Mouse (Mus musculus) left cerebral cortex, adult 18-20 months (tissue): Measurements from ENCODE around the gene Hist1h2ak. TPM values are rescaled to one million over a fixed set of nuclear protein-coding genes. Genes with fewer than 3 reads are reported as not detected.

ENCODE experiments used
- DNase-seq, 2 experiments: peaks; one replicate each; pipeline ENCODE4 v3.0.0; 2021 to 2022; ENCODE audit warnings: low spot score in 2 of 2, mixed read lengths in 1 of 2
- total RNA-seq, 2 experiments: library from RNA; stranded (reverse); gene quantifications; 2 replicates each; pipeline ENCODE4 v1.2.3; 2021

The Hist1h2ak gene
- total RNA-seq, 2 experiments from 2014 or later, result 10.2 to 19.7 TPM

DNA sequence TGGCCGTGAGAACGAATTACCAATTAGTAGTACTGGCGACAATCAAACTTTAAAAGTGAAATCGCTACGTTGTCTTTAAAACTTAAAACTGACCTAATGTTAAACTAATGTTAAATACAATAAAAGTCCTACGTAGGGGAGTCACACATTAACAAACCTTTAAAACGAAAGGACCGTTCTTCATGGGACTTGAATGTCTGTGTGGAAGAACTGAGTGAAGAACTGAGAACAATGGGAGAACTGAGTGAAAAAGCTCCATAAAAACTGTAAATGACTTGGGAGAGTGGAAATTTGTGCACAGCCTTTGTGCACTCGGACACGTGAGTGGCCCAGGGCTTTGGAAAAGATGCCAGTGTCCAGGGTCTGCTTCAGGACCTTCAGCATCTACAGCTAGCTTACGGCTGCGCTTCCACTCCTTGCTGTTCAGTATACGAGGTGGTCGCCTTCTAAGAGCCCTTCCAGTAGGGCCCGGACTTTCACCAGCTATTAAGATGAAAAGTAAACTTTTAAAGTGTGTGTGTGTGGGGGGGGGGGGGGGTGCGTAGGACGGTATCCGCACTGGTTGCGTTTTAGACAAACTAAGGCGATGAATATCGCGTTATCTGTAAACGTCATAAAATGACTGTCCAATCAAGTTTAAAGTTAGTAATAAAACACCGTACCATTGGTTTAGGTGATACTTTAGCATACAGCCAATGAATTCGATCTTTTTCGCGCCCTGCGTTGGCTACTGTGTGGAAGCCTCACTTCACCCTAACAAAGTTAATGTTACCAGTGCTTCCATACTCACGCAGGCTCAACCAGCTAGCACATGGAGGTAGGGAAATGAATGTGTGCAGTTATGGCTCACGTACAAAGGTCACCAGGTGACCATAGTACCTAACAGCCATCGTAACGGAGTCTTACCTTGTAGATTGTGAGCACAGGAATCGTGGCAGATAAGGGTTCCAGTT, 25.5 kb upstream of the Hist1h2ak start:
- peak; percentile 49 to 60 for DNase-seq

DNA sequence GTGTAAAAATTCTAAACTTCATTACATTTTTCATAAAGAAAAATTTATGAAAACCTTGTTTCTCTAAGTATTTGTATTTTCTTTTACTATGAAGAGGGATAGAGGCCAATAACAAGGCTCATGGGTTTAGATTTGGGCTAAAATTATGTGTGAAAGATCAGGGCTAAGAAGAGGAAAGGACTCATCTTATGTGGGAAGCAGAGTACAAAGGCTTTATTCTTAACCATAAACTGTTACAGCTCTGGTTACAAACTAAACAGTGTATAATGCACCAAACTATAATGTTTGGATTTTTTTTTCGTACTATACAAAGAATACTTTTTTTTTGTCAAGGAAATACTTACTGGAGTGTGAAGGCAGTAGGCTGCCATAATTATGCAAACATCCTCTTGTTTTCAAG, 2.1 kb upstream of the Hist1h2ak start:
- DNase-seq, result no peak

DNA sequence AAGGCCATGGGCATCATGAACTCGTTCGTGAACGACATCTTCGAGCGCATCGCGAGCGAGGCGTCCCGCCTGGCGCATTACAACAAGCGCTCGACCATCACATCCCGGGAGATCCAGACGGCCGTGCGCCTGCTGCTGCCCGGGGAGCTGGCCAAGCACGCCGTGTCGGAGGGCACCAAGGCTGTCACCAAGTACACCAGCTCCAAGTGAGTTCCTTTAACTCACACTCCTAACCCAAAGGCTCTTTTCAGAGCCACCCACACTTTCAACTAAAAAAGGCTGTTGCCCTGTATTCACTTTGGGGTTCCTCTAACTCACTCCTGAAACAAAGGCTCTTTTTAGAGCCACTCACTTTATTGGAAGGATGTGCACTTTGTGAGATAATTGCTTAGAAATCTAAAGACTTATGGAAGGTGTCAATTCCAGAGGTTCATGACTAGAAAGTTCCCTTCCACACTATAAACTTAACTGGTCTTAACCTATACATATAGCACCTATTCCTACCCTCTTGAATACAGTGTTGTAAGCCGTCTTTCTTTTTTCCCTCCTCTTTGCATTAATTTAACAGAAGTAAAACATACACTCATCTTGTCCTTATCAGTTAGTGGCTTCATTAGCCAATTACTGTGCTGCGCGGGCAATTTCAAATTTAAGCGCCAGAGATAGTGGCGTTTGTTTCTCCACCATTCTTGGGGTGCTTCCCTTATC, 821 bp upstream of the Hist1h2ak start:
- DNase-seq, result peak; percentile 17 to 42

DNA sequence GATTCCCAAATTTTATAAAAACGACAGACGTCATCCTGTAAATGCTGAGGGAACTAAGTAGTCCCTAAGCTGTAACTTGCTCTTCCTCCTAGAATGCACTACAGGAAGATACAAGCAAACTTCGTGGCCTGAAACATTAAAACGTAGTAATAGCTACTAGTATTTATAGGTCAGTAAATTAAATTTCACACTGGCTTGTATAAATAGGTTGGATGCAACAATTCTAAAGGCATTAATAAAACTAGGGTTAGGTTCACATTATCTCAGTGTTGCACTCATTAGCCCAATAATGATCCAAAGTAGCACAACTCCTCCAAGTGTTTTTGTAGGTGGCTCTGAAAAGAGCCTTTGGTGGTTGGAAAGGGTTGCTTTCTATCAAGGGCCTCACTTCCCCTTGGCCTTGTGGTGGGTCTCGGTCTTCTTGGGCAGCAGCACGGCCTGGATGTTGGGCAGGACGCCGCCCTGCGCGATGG, 540 bp downstream of the Hist1h2ak start:
- DNase-seq, result no peak

DNA sequence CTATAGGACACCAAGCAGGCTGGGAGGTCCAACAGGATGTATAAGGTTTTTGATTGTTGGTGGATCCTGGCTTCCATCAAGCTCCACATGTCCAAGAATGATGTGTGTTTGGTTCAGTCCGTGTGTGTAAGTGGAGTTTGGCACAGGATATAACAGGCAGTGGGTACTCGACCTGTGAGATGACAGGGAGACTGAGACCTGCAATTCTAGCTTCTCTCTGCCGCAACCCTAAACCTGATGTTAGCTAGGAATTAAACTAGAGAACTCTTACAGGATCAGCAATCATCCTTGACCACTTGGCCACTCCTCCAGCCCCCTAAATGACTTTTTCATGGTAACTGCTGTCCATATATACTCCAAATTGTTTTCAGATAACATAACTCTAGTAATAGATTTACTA, 1.3 kb downstream of the Hist1h2ak start:
- no peak for DNase-seq

DNA sequence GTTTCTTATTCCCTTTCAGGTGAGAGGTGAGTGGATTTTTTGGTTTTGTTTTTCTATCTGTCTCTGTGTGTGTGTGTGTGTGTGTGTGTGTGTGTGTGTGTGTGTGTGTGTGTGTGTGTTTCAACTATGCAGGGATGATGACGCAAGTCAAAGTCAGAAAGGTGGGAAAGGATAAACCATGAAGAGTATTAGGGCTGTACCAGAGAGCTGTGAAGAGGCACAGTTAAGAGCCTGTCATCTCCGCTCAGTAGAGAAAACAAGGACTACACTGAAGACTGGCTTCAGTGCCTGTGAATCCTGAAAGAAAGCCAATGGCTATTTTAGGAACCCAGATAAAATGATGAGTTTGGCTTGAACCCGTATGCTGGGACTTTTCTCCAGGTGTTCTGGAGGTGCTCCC, 1.8 kb downstream of the Hist1h2ak start:
- DNase-seq, result no peak

DNA sequence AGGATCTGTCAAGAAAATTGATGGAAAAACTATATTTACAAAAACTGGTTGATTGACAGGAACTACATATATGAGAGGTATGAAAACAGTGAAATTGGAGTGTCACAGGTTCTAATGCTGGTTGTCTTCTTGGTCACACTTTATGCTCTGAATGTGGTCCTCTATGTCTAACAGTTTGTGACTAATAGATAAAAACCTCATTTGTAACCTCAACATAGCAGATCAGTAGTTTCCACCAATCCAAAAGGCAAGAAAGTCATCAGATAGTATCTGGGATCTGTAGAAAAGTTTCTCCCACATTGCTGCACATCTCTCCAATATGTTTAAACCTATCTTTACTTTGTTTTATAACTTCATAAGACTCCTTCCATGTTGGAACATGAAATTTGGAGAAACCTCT, 2.2 kb downstream of the Hist1h2ak start:
- no peak for DNase-seq

DNA sequence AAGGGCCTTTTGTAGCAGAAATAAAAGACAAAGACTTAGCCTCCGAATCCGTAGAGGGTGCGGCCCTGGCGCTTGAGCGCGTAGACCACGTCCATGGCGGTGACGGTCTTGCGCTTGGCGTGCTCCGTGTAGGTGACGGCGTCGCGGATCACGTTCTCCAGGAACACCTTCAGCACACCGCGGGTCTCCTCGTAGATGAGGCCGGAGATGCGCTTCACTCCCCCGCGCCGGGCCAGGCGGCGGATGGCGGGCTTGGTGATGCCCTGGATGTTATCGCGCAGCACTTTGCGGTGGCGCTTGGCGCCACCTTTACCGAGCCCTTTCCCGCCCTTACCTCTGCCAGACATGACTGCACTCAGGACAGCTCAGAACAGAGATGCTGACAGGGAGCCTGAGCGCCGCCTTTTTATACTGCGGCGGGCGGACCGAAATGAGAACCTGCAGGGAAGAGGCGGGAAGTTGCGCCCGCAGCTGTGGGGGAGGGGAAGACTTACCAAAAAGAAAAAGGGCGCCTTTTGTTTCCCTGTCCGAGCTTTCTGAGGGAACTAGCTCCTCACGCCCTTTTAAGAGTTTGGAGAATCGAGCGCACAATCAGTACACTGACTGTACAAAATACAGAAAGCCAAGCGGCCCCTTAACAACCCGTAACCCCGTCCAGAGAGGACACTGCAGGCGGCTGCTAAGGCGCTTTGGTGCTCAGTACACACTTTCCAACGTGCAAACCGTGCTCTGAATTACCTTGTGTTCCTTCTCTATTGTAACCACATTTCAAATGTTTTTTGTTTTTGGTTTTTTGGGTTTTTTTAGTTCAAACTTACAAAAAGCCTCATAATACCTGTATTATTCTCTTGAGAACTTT, 3.2 kb downstream of the Hist1h2ak start, which contains the start of gene Hist1h4k:
Gene Hist1h4k, minus strand, starts transcription at position 347 of the 859 bp plus-strand sequence.
- peak; percentile 88 to 94 for DNase-seq

DNA sequence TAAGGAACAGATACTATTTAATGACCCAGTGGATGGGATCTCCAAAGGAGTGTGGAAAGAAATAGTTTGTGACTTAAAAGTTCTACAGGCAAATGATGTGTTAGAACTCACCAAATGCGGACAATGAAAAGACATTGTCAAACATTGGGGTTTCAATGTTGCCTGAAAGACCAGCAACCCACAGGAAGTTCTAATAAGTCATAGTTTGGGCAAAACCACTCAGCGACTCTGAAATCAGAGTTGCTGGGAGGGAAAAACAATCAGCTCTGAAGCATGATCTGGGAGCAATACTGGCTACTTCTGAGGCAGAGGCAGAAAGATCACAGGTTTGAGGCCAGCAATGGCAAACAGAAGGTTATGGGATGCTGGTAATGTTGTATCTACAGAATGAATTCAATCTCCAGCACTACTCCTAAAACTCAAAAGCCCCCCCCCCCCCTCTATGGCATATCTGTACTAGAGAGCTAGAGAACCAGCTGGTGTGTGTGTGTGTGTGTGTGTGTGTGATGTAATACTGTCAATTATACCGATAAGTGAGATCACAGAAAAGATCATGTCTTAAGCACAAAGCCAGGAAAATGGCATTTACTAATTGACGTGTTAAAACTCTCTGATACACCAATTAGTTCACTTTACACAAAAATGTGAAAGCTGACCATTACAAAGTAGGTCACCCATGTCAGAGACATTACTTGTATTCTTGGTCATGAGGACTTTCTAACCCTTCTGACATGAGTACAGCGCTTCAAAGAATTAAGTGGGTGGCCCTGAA, 4.1 kb downstream of the Hist1h2ak start:
- no peak for DNase-seq

DNA sequence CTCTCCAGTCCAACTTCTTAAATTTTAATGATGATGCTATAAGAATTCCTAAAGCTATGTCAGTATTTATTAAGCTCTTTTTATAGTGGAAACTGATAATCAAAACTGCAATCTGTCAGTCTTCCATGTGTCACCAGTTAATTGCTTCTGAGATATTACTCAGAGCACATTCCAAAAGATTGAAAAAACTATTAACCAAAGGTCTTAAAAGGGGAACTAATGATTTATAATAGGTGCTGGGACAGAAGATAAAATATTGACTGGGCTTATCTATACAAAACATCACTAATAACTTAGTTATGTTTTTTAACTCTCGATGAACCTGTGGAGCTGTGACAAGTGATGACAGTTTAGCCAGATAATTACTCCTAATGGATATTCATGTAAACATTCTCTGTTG, 8.6 kb downstream of the Hist1h2ak start:
- DNase-seq, result no peak

DNA sequence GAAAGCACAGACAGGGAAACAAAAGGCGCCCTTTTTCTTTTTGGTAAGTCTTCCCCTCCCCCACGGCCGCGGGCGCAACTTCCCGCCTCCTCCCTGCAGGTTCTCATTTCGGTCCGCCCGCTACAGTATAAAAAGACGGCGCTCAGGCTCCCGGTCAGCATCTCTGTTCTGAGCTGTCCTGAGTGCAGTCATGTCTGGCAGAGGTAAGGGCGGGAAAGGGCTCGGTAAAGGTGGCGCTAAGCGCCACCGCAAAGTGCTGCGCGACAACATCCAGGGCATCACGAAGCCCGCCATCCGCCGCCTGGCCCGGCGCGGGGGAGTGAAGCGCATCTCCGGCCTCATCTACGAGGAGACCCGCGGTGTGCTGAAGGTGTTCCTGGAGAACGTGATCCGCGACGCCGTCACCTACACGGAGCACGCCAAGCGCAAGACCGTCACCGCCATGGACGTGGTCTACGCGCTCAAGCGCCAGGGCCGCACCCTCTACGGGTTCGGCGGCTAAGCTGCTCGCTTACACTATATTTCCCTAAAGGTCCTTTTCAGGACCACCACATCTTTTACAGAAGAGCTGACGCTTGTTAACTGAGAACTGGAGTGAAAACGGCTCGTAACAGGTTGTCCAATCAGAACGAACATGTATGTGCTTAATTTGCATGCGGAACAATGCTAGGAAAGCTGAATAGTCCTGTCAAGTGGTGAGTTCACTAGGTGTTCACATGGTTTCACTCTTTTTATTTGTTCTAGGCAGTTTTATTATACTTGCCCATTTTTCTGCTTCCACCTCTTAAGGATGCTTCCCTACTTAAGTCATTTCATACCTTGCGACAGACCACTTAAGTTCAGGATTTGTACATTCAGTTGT, 18.5 kb downstream of the Hist1h2ak start, which contains the start of gene Hist1h4j:
Gene Hist1h4j, plus strand, starts transcription at position 159 of the 862 bp plus-strand sequence.
- peak; percentile 63 to 76 for DNase-seq

DNA sequence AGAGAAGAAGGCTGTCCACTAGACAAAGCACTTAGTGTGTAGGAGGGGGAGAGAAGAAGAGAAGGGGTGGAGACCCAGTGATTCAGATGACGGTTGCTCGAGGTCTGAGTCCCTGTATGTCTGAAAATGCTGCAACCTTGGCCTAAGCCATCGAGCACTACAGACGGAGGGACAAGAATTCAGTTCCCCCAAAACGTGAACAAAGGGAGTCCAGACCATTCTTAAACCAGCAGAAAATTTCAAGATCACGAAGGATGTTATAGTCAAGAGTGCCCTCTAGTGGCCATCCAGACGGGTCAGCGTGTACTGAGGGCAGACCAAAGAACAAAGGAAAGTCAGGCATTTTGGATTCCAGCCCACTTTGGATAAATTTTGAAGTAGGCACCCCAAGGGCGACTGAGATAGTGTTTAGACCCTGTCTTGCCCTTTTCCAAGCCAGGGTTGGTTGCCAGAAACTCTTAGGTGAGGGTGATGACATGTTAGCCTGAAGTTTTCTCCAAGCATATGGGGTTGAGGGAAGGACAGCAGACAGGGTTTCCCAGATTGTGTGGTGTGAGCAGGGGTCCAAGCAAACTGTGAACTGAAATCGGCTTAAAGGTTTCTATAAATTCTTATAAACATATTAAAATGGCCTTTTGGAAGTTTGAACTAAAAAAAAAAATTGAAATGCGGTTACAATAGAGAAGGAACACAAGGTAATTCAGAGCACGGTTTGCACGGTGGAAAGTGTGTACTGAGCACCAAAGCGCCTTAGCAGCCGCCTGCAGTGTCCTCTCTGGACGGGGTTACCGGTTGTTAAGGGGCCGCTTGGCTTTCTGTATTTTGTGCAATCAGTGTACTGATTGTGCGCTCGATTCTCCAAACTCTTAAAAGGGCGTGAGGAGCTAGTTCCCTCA, 19.4 kb downstream of the Hist1h2ak start:
- peak; percentile 70 to 74 for DNase-seq

DNA sequence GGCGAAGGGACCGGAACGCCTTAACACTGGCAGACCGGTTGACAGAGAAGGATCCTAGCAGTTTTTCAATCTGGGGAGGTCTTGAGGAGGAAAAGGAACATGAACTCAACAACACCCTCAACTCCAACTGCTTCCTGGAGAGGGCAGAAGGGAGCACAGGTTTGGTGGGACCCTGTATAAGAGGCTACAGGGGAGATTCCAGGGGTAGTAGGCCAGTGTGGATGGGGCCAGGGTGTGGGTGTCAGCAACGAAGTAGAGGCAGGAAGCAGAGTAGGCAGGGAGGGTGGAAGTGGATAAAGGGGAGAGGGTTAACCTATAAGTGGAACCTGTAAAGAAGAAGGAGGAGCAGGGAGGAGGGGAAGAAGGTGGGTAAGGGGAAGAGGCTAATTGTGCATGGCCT, 20.2 kb downstream of the Hist1h2ak start:
- no peak for DNase-seq

DNA sequence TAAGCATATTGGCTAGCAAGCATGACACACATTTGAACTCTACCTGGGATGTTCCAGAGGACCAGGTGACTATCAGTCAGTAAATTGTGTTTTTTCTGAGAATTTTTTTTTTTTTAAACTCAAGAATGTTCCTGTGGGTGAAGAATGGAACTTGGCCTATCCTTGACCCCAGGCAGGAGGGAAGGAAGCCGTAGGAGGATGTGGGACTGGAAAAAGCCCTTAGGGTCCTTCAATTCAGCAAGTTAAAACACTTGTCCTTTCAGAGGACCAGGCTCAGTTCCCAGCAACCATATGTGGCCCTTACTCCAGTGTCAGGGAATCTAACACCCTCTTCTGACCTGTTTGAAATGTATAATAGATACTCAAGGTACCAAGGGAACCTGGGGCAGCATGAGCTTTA, 24.1 kb downstream of the Hist1h2ak start:
- DNase-seq, result no peak

DNA sequence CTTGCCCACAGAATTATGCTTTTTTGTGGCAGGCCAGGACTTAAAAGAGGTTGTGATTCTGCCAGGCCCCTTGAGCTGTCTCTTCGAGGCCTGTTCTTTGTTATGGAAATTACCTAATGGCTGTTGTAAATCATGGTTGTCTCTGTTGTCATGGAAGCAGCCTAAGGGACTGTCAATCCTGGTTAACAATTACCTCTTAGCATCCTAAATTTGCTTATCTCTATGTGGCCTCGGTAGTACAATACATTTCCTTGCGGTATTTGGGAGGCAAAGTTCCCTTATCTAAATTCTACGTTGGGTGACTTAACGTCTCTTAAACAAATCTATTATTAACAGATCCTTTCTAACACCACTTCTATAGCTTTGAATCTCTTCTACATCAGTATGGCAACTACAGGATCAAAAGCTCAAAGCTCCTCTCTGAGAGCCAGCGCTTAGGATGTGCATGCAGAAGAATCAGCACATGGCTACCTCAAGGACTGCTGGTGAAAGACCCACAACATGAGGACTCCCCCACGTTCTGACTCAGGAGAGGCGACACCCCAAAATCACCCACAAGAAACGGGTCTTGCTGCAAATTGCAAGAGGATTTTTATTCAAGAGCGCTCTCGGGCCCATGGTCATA, 25.6 kb downstream of the Hist1h2ak start:
- DNase-seq, result no peak

DNA sequence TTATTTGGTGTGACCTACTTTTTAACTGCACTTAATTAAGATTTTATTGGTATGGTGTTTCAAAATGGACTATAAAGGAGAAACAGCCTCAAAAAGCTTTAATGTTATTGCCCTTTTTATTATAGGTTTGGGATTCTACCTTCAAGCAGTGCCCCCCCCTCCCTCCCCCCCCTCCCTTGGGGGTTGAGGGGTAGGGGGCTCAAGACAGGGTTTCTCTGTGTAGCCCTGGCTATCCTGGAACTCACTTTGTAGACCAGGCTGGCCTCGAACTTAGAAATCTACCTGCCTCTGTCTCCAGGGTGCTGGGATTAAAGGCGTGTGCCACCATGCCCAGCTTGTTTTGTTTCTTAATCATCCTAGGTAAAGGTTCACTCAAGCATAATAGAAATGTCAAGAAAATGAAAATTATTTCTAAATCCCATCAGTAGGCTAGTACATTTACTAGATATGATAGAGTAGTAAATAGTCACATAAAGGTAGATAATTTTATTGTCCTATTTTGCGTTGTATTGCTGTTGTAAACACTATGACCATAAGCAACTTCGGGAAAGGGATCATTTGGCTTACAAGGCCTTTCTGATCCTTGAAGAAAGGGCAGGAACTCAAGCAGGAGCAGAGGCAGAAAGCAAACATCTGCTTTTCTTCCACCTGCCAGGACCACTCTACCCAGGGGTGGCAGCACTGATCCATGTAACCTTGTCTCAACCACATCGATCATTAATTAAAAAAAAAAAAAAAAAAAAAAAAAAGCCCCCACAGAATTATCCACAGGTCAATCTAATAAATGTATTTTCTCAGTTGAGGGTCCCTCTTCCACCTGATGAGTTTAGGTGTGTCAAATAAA, 30.4 kb downstream of the Hist1h2ak start:
- no peak for DNase-seq
